Mouse (Mus musculus) neural tube, embryonic 13.5 days (tissue): ENCODE results near the gene Boc. TPM values are rescaled to one million over a fixed set of nuclear protein-coding genes. Genes with fewer than 3 reads are reported as not detected.

Experiments
- ATAC-seq: fragments of 200-750 bp; cut with Nextera tagmentation; 2 replicates; pipeline ENCODE4 v1.8.0; 2017; ENCODE audit warnings: low read depth, mild to moderate bottlenecking, moderate TSS enrichment, moderate library complexity
- H3K27ac ChIP-seq: fragments of 300-500 bp; sonication (generic); replicated peaks from 2 replicates; pipeline ENCODE4 v1.5.1; 2015; ENCODE audit warnings: moderate library complexity, mild to moderate bottlenecking, inconsistent platforms
- H3K27me3 ChIP-seq: fragments of 300-500 bp; sonication (generic); 2 replicates; pipeline ENCODE4 v1.6.1; 2015; ENCODE audit warnings: mild to moderate bottlenecking, inconsistent platforms
- H3K36me3 ChIP-seq: fragments of 300-500 bp; sonication (generic); 2 replicates; pipeline ENCODE4 v1.6.1; 2015; ENCODE audit warnings: mild to moderate bottlenecking, inconsistent platforms
- H3K4me1 ChIP-seq: fragments of 300-500 bp; sonication (generic); replicated peaks from 2 replicates; pipeline ENCODE4 v1.6.1; 2015; ENCODE audit warnings: inconsistent platforms
- H3K4me2 ChIP-seq: fragments of 300-500 bp; sonication (generic); 2 replicates; pipeline ENCODE4 v1.6.1; 2015; ENCODE audit warnings: inconsistent platforms, mild to moderate bottlenecking, moderate library complexity
- H3K4me3 ChIP-seq: fragments of 300-500 bp; sonication (generic); 2 replicates; pipeline ENCODE4 v1.5.1; 2015; ENCODE audit warnings: mild to moderate bottlenecking, inconsistent platforms
- H3K9ac ChIP-seq: fragments of 300-500 bp; sonication (generic); 2 replicates; pipeline ENCODE4 v1.6.1; 2015; ENCODE audit warnings: moderate library complexity, mild to moderate bottlenecking, inconsistent platforms
- H3K9me3 ChIP-seq: fragments of 300-500 bp; sonication (generic); 2 replicates; pipeline ENCODE4 v1.6.1; 2016; ENCODE audit warnings: inconsistent platforms
- WGBS: fragments of 180-500 bp; shearing (Covaris S2); methylation state at CpG from one replicate; pipeline ENCODE4 v1.1.7; 2015; 5-methylcytosine and 5-hydroxymethylcytosine counted together
- polyA plus RNA-seq: library from polyadenylated mRNA; unstranded; fragments of >200 nt; fragmentation: Nextera tagmentation; extraction: Ambion mirVana; gene quantifications from 2 replicates; pipeline ENCODE4 v1.2.1, GENCODE M21; 2015

The Boc gene
- polyA plus RNA-seq, result 11.5 and 14.4 TPM in 2 replicates

DNA sequence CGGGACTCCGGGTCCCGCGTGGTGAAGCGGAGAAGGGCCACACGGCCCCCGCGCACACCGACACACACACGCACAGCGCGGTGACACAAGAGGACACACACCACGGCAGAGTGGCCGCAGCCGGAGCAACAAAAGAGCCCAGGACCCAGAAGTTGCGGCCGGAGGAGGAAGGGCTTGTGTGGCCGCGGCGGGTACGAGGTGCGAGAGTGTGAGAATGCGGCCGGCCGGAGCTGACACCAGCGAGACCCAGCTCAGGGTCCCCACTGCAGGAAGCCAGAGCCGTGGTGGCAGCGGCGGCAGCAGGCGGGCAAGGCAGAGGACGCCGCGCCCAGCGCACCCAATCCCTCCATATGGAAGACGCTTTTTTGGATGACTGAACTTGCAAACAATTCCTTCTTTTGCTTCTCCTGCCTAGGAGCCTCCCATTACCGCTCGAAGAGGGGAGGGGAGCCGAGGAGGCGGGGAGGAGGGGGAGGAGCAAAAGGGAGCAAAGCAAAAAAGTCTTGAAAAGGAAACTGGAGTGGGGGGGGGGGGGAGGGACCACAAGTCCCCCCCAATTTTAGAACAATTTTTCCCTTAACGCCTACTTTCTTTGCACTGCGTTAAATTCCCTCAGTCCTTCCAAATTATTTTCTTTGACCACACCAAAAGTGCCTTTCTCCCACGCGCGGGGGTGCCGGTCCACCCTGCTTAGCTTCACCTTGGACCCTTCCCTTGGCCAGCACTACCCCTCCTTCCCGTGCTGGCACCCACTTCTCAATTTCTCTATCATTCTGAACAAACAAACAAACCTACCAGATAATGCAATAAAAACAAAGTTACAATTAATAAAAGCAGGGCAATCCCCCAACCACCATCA, at the start of gene Boc:
Gene Boc, minus strand, starts transcription at position 427 of the 859 bp plus-strand sequence.
- Histone ChIP-seq H3K9me3 (no peaks in the 10 kb centered on the region), H3K36me3 (no peaks in the 10 kb centered on the region), H3K4me3 (peak within 1 kb of the TSS; percentile 69), H3K9ac (peak within 1 kb of the TSS; percentile 95), H3K27me3 (no peaks in the 10 kb centered on the region), H3K27ac (peak within 1 kb of the TSS; percentile 87), H3K4me1 (peaks cover 39% of the 10 kb centered on the region), H3K4me2 (peak within 1 kb of the TSS; percentile 77)
- WGBS, result 0% methylated on average over 44 of the region's 46 CpGs
- peak; percentile 75 for ATAC-seq

- no peak overlapping the region for H3K4me2 ChIP-seq
These were observed 47.9 kb upstream of the Boc start for GRCm38 (mm10) chr16:44606643-44607042.

GRCm38 (mm10) chr16:44604021-44604616, 45.4 kb upstream of the Boc start:
- Histone ChIP-seq H3K9ac (no peak overlapping the region), H3K4me2 (no peak overlapping the region), H3K36me3 (no peaks in the 10 kb centered on the region), H3K27ac (no peak overlapping the region), H3K9me3 (no peaks in the 10 kb centered on the region), H3K4me1 (peaks cover 15% of the 10 kb centered on the region), H3K4me3 (no peak overlapping the region), H3K27me3 (no peaks in the 10 kb centered on the region)
- 76% methylated on average over 9 of the region's 9 CpGs for WGBS
- ATAC-seq, result no peak

More at GRCm38 (mm10) chr16:44606643-44607042, 47.9 kb upstream of the Boc start:
- H3K27me3 ChIP-seq, result no peaks in the 10 kb centered on the region
- 80% methylated on average over 1 of the region's 1 CpGs for WGBS
- H3K4me3 ChIP-seq, result no peak overlapping the region
- H3K9me3 ChIP-seq, result no peaks in the 10 kb centered on the region
- H3K27ac ChIP-seq, result no peak overlapping the region
- no peaks in the 10 kb centered on the region for H3K36me3 ChIP-seq
- peaks cover 10% of the 10 kb centered on the region for H3K4me1 ChIP-seq
- H3K9ac ChIP-seq, result no peak overlapping the region
- no peak for ATAC-seq

DNA sequence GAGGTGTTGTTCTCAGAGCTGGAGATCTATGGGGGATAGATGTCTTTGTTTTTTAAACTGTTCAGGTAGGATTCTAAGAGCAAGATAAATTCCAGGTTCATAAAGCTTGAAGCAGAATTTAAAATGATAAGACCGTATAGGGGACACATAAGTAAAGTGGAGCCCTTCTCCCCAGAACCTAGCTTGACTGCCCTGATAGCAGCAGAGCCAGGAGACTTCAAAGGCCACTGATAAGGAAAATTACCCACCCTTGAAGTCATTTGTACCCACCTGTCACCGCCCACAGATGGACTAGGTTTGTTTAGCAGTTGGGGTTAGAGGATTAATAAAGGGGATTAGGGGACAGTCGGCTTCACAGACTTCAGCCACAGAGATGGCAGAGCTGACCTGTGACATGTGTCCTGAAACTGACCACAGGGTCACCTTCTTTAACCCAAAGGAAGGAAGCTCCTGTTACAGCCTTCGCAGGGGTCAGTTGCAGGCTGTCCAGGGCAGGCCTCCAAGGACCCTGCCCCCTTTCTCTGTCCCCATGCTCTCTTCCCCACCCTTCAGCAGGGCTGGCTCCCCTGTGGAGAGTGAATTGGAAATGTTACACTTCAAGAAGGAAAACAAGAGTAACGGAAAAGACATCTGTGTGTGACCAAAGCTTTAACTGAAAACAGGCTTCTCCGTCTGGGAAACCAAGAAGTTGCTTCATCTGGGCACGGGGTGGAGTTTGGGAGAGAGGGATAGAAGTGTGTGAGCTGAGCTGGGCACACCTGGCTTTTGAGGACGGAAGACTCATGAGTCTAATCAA, 43.5 kb upstream of the Boc start:
- Histone ChIP-seq H3K27ac (no peak overlapping the region), H3K4me2 (no peak overlapping the region)
- WGBS, result 17% methylated on average over 8 of the region's 8 CpGs

DNA sequence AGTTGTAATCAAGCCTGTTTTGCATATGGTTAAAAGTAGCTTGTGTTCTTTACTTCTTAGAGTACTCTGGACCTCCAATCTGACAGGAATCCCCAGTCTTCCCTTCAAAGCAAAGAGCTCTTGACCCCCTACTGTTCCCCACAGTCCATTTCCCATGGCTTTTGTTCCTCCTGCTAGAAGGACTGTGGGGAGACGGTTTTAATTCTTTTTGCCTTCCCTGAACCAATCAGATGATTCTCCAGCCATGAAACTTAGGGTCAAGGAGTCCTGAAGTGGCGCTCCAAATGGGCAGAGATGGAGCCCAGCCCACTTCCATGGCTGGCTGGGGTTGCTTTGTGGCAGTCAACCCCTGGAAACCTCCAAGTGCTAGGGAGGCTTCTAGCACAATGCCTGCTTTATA, 42.5 kb upstream of the Boc start:
- H3K9me3 ChIP-seq, result no peaks in the 10 kb centered on the region
- no peak overlapping the region for H3K27ac ChIP-seq
- peaks cover 15% of the 10 kb centered on the region for H3K4me1 ChIP-seq
- H3K4me2 ChIP-seq, result no peak overlapping the region
- no peak overlapping the region for H3K4me3 ChIP-seq
- ATAC-seq, result no peak
- H3K9ac ChIP-seq, result no peak overlapping the region
- H3K36me3 ChIP-seq, result no peaks in the 10 kb centered on the region
- no peaks in the 10 kb centered on the region for H3K27me3 ChIP-seq
- 11% methylated on average over 2 of the region's 2 CpGs for WGBS

More for the DNA sequence above, 43.5 kb upstream of the Boc start:
- Histone ChIP-seq H3K27me3 (no peaks in the 10 kb centered on the region), H3K9me3 (no peaks in the 10 kb centered on the region), H3K4me1 (peaks cover 15% of the 10 kb centered on the region), H3K9ac (no peak overlapping the region), H3K4me3 (no peak overlapping the region), H3K36me3 (no peaks in the 10 kb centered on the region)
- ATAC-seq, result no peak

DNA sequence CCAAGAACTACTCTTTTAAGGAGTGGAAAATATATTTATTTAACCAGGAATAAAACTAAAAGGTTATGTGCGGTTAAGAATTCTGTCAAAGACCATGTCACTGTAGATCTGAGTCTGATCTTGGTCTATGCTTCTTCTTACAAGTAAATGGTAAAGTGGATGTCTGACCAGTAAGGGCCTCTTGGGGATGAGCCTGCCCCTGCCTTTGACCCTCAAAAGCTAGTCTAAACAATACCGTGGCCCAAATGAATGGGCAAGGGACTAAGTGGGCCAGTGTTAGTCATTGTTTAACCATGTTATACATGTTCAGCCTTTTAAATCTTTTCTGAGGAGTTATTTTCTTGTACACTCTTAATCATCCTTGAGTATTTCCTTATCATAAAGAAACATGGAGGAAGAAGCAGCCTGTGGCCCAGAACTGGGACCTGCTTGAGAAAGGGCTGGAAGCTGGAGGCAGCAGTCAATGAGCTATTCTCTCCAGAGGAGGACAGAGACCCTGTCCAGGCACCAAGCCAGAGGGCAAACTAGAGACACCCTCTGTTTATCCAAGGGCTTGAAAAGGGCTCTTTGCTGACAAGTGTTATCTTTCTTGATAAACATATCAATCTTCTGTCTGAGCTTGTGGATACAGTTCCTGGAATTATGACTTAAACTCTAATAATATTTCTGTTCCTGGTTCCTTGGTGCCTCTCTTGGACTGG, 38.6 kb upstream of the Boc start:
- Histone ChIP-seq H3K4me3 (no peak overlapping the region), H3K9ac (no peak overlapping the region), H3K27me3 (no peaks in the 10 kb centered on the region), H3K4me2 (no peak overlapping the region), H3K9me3 (no peaks in the 10 kb centered on the region), H3K4me1 (peaks cover 12% of the 10 kb centered on the region), H3K27ac (no peak overlapping the region), H3K36me3 (no peaks in the 10 kb centered on the region)
- WGBS, result 92% methylated on average over 2 of the region's 2 CpGs
- ATAC-seq, result no peak

- Histone ChIP-seq H3K9me3 (peaks cover 4% of the 10 kb centered on the region; the same call in 1 of the 2 replicates), H3K27me3 (no peaks in the 10 kb centered on the region), H3K36me3 (no peaks in the 10 kb centered on the region), H3K4me2 (no peak overlapping the region), H3K4me1 (no peaks in the 10 kb centered on the region), H3K27ac (no peak overlapping the region), H3K9ac (no peak overlapping the region), H3K4me3 (no peak overlapping the region)
- 87% methylated on average over 1 of the region's 1 CpGs for WGBS
- no peak for ATAC-seq
These were observed 30.8 kb upstream of the Boc start for GRCm38 (mm10) chr16:44589506-44589905.

- no peaks in the 10 kb centered on the region for H3K9me3 ChIP-seq
- WGBS, result 9% methylated on average over 15 of the region's 15 CpGs
- ATAC-seq, result peak; percentile 82
- H3K4me1 ChIP-seq, result peaks cover 20% of the 10 kb centered on the region
- no peak overlapping the region for H3K9ac ChIP-seq
- H3K27me3 ChIP-seq, result no peaks in the 10 kb centered on the region; the same call in 1 of the 2 replicates
- H3K27ac ChIP-seq, result peak overlapping the region; percentile 39
- H3K4me3 ChIP-seq, result no peak overlapping the region
- H3K36me3 ChIP-seq, result no peaks in the 10 kb centered on the region
- H3K4me2 ChIP-seq, result peak overlapping the region; percentile 22
These were observed 20.8 kb upstream of the Boc start for GRCm38 (mm10) chr16:44579421-44580024.

- 82% methylated on average over 1 of the region's 1 CpGs for WGBS
- no peak for ATAC-seq
- peak overlapping the region; percentile 33; the same call in 1 of the 2 replicates for H3K27ac ChIP-seq
These were observed 19.9 kb upstream of the Boc start for GRCm38 (mm10) chr16:44578551-44578950.

GRCm38 (mm10) chr16:44568056-44568455, 9.4 kb upstream of the Boc start:
- H3K27ac ChIP-seq, result no peak overlapping the region
- no peak overlapping the region for H3K4me3 ChIP-seq
- no peak overlapping the region for H3K4me2 ChIP-seq
- H3K9me3 ChIP-seq, result no peaks in the 10 kb centered on the region
- ATAC-seq, result no peak
- no peaks in the 10 kb centered on the region for H3K36me3 ChIP-seq
- no peak overlapping the region for H3K9ac ChIP-seq
- no peaks in the 10 kb centered on the region for H3K27me3 ChIP-seq
- peaks cover 19% of the 10 kb centered on the region for H3K4me1 ChIP-seq

More at GRCm38 (mm10) chr16:44578551-44578950, 19.9 kb upstream of the Boc start:
- Histone ChIP-seq H3K4me2 (no peak overlapping the region), H3K4me1 (peaks cover 20% of the 10 kb centered on the region), H3K9ac (no peak overlapping the region), H3K4me3 (no peak overlapping the region), H3K27me3 (no peaks in the 10 kb centered on the region; the same call in 1 of the 2 replicates), H3K36me3 (no peaks in the 10 kb centered on the region), H3K9me3 (no peaks in the 10 kb centered on the region)
